Comparison of ENCODE assay signal across 22 mouse cellular contexts in the genomic region with DNA sequence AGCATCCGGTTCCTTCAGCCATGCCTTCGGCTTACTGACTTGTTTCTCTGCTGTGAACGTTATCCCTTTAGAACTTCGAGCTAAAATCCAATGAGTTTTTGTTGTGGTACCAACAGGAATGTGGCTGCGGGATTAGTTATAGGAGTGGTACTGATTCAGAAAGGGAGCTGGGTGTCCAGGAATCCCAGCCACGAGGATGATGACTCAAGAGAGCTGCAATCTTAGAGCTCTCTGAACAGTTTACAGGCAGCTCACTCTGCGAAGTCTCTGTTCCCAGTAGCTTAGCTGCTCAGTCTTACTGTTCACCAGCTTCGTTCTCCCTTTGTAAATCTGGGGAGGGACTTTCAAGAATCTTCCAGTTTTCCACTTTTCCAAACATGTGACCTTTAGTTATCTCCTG. TPM values are rescaled to one million over a fixed set of nuclear protein-coding genes. Genes with fewer than 3 reads are reported as not detected.
DNase-seq lines count a peak whose midpoint lies in the region; ATAC-seq and TF ChIP-seq lines count a peak whose summit lies in the region.
"Had no signal": no experiment of that assay in that cellular context is flagged by ENCODE, and none has a peak within 500 bp of the region (broad histone marks: within the 10 kb centered on the region; RNA-seq: fewer than 3 reads in every experiment).

No protein-coding gene starts in this region.

- H3K9me3 ChIP-seq in forebrain, embryonic 12.5 days = no peaks in the 10 kb centered on the region
- H3K9me3 ChIP-seq: embryonic facial prominence, embryonic 10.5 days; embryonic facial prominence, embryonic 12.5 days; forebrain, embryonic 10.5 days; forebrain, embryonic 13.5 days; forebrain, embryonic 15.5 days had no signal

- peaks cover 28% of the 10 kb centered on the region for H3K27me3 ChIP-seq in forebrain, embryonic 12.5 days

- H3K9ac ChIP-seq in forebrain, embryonic 12.5 days = no peak overlapping the region
- H3K9ac ChIP-seq: embryonic facial prominence, embryonic 12.5 days; forebrain, embryonic 13.5 days; forebrain, embryonic 15.5 days; forebrain, postnatal 0 days had no signal

- TF ChIP-seq CTCF in embryonic fibroblast, embryonic 13.5 days (IDR thresholded peaks at IDR 0.05; ENCODE audit: borderline replicate concordance, insufficient read depth, low read length) = no peak

- WGBS in forebrain, embryonic 12.5 days = 83% methylated on average over 8 of the region's 8 CpGs

- peak overlapping the region; percentile 71; the same call in 1 of the 2 replicates for H3K27ac ChIP-seq in embryonic fibroblast, embryonic 13.5 days (ENCODE audit: insufficient read depth, low read length)
- H3K27ac ChIP-seq in forebrain, embryonic 12.5 days = no peak overlapping the region
- H3K27ac ChIP-seq: embryonic facial prominence, embryonic 10.5 days; embryonic facial prominence, embryonic 12.5 days; forebrain, embryonic 10.5 days; forebrain, embryonic 13.5 days; forebrain, embryonic 15.5 days had no signal

- peak; percentile 44 for DNase-seq in 3134 (ENCODE audit: extremely low read depth, insufficient read length, low spot score)
- DNase-seq in Muller cell, postnatal 12 days (ENCODE audit: inconsistent ontology term) = peak; percentile 32
- DNase-seq in left cerebral cortex, postnatal 14 days (ENCODE audit: low spot score in 2 of 2) = no peak
- DNase-seq: adrenal gland, adult 2 months; adrenal gland, postnatal 10 days; adrenal gland, postnatal 25 days; B cell, adult 2 months; cerebellum, adult 11-12 months; cerebellum, adult 2 months; cerebellum, adult 9-10 months; cerebellum, postnatal 10 days; cerebellum, postnatal 25 days; forebrain, postnatal 0 days had no signal

- intact Hi-C loops in left cerebral cortex, postnatal 14 days (cut with DNase I) = no loop called here

- no peak overlapping the region for H3K4me2 ChIP-seq in forebrain, embryonic 12.5 days
- H3K4me2 ChIP-seq: embryonic facial prominence, embryonic 12.5 days; forebrain, embryonic 13.5 days; forebrain, embryonic 15.5 days had no signal

- H3K36me3 ChIP-seq in forebrain, embryonic 12.5 days (replicated peaks) = no peaks in the 10 kb centered on the region
- H3K36me3 ChIP-seq: embryonic facial prominence, embryonic 10.5 days; embryonic facial prominence, embryonic 12.5 days; forebrain, embryonic 10.5 days; forebrain, embryonic 15.5 days had no signal

- no peak overlapping the region for H3K4me3 ChIP-seq in embryonic fibroblast, embryonic 13.5 days (ENCODE audit: insufficient read depth, low read length)
- no peak overlapping the region for H3K4me3 ChIP-seq in forebrain, embryonic 12.5 days (replicated peaks)
- H3K4me3 ChIP-seq: embryonic facial prominence, embryonic 10.5 days; embryonic facial prominence, embryonic 12.5 days; erythroblast, embryonic 14.5 days; forebrain, embryonic 10.5 days; forebrain, embryonic 13.5 days; forebrain, embryonic 15.5 days had no signal

- no peak for TF ChIP-seq POLR2A in embryonic fibroblast, embryonic 13.5 days (IDR thresholded peaks at IDR 0.05; ENCODE audit: low read depth, low read length)

- H3K4me1 ChIP-seq in embryonic fibroblast, embryonic 13.5 days (ENCODE audit: control insufficient read depth, insufficient read depth, low read length) = no peaks in the 10 kb centered on the region; the same call in 1 of the 2 replicates
- peaks cover 7% of the 10 kb centered on the region; the same call in 1 of the 2 replicates for H3K4me1 ChIP-seq in forebrain, embryonic 12.5 days

- ATAC-seq in CD4-positive, CD25-positive, alpha-beta regulatory T cell, adult 4 months = no peak
- ATAC-seq in forebrain, embryonic 12.5 days (ENCODE audit: low FRiP score) = no peak
- ATAC-seq: forebrain, embryonic 13.5 days; forebrain, embryonic 15.5 days; forebrain, postnatal 0 days had no signal

RNA-seq across cellular contexts. Expression of a gene that starts 49.1 kb away (rescaled TPM):
- polyA plus RNA-seq in embryonic fibroblast, embryonic 13.5 days (2011; ENCODE audit: insufficient read length, low read depth, missing spikeins) = 92.4 and 119 TPM in 2 replicates
- polyA plus RNA-seq in CD4-positive, CD25-positive, alpha-beta regulatory T cell, adult 4 months (2017; shearing (Covaris generic)) = 100 to 1,000 TPM in 1 of 2 experiments, 10 to 100 TPM in 1; 85.6 to 125 TPM
- polyA plus RNA-seq in forebrain, embryonic 12.5 days (2016; fragmentation: Nextera tagmentation; extraction: Ambion mirVana) = 221 and 228 TPM in 2 replicates
- total RNA-seq in left cerebral cortex, postnatal 14 days (2021) = 10 to 100 TPM; 16.9 to 18.7 TPM

RNA-seq across cellular contexts. Expression of a gene that starts 59.3 kb away (rescaled TPM):
- 13.2 and 14.8 TPM in 2 replicates for polyA plus RNA-seq in embryonic fibroblast, embryonic 13.5 days (2011; ENCODE audit: insufficient read length, low read depth, missing spikeins)
- polyA plus RNA-seq in CD4-positive, CD25-positive, alpha-beta regulatory T cell, adult 4 months (2017; shearing (Covaris generic)) = 10 to 100 TPM; 12.9 to 14.6 TPM
- 42.0 TPM in 2 replicates for polyA plus RNA-seq in forebrain, embryonic 12.5 days (2016; fragmentation: Nextera tagmentation; extraction: Ambion mirVana)
- total RNA-seq in left cerebral cortex, postnatal 14 days (2021) = 10 to 100 TPM; 32.8 to 35.9 TPM

Comparison
In these comparisons a context has a peak if more than half of its experiments do, and no peak if none do; other contexts are left out.
1. DNase-seq: peak in 3134 (single experiment) and Muller cell, postnatal 12 days (single experiment); none in left cerebral cortex, postnatal 14 days (0 of 2).